Mouse (Mus musculus): ENCODE measurements around the gene Dnaja3. TPM values are rescaled to one million over a fixed set of nuclear protein-coding genes. Genes with fewer than 3 reads are reported as not detected.

Dnaja3 gene
- polyA plus RNA-seq, 1 experiment = not detected

- TF ChIP-seq CTCF (IDR thresholded peaks at IDR 0.05; ENCODE audit: insufficient read depth, low read depth, low read length) = no peak
- no peak for TF ChIP-seq POLR2A (IDR thresholded peaks at IDR 0.05; ENCODE audit: insufficient read depth, low read depth, low read length)
- Histone ChIP-seq H3K4me1 (ENCODE audit: control insufficient read depth, insufficient read depth, low read length) (peaks cover 43% of the 10 kb centered on the region), H3K4me3 (ENCODE audit: insufficient read depth, low read depth, low read length) (no peak overlapping the region), H3K27ac (ENCODE audit: insufficient read depth, low read depth, low read length) (no peak overlapping the region)
- 86% methylated on average over 4 of the region's 4 CpGs for WGBS
Measured at GRCm38 (mm10) chr16:4646831-4647230, 7.0 kb downstream of the Dnaja3 start.

- Histone ChIP-seq H3K4me1 (ENCODE audit: control insufficient read depth, insufficient read depth, low read length) (peaks cover 41% of the 10 kb centered on the region), H3K4me3 (ENCODE audit: insufficient read depth, low read depth, low read length) (no peak overlapping the region), H3K27ac (ENCODE audit: insufficient read depth, low read depth, low read length) (no peak overlapping the region; the same call in 1 of the 2 replicates)
- no peak for TF ChIP-seq POLR2A (IDR thresholded peaks at IDR 0.05; ENCODE audit: insufficient read depth, low read depth, low read length)
- no peak for TF ChIP-seq CTCF (IDR thresholded peaks at IDR 0.05; ENCODE audit: insufficient read depth, low read depth, low read length)
- whole genome bisulfite sequencing = 49% methylated on average over 13 of the region's 13 CpGs
Measured at GRCm38 (mm10) chr16:4647651-4648141, 7.9 kb downstream of the Dnaja3 start.

GRCm38 (mm10) chr16:4648416-4649023 is 8.7 kb downstream of the Dnaja3 start:
- Histone ChIP-seq H3K27ac (ENCODE audit: insufficient read depth, low read depth, low read length) (no peak overlapping the region), H3K4me3 (ENCODE audit: insufficient read depth, low read depth, low read length) (no peak overlapping the region), H3K4me1 (ENCODE audit: control insufficient read depth, insufficient read depth, low read length) (peaks cover 34% of the 10 kb centered on the region)
- 89% methylated on average over 28 of the region's 28 CpGs for WGBS
- TF ChIP-seq POLR2A (IDR thresholded peaks at IDR 0.05; ENCODE audit: insufficient read depth, low read depth, low read length) = no peak

GRCm38 (mm10) chr16:4649211-4649610 is 9.4 kb downstream of the Dnaja3 start:
- Histone ChIP-seq H3K27ac (ENCODE audit: insufficient read depth, low read depth, low read length) (no peak overlapping the region), H3K4me3 (ENCODE audit: insufficient read depth, low read depth, low read length) (no peak overlapping the region), H3K4me1 (ENCODE audit: control insufficient read depth, insufficient read depth, low read length) (peaks cover 28% of the 10 kb centered on the region)
- no peak for TF ChIP-seq CTCF (IDR thresholded peaks at IDR 0.05; ENCODE audit: insufficient read depth, low read depth, low read length)
- no peak for TF ChIP-seq POLR2A (IDR thresholded peaks at IDR 0.05; ENCODE audit: insufficient read depth, low read depth, low read length)
- WGBS = 87% methylated on average over 5 of the region's 5 CpGs

GRCm38 (mm10) chr16:4649692-4650091 is 9.9 kb downstream of the Dnaja3 start:
- Histone ChIP-seq H3K27ac (ENCODE audit: insufficient read depth, low read depth, low read length) (no peak overlapping the region), H3K4me3 (ENCODE audit: insufficient read depth, low read depth, low read length) (no peak overlapping the region), H3K4me1 (ENCODE audit: control insufficient read depth, insufficient read depth, low read length) (peaks cover 28% of the 10 kb centered on the region)
- no peak for TF ChIP-seq CTCF (IDR thresholded peaks at IDR 0.05; ENCODE audit: insufficient read depth, low read depth, low read length)
- no peak for TF ChIP-seq POLR2A (IDR thresholded peaks at IDR 0.05; ENCODE audit: insufficient read depth, low read depth, low read length)
- WGBS = 91% methylated on average over 11 of the region's 11 CpGs

GRCm38 (mm10) chr16:4650161-4650560 is 10.4 kb downstream of the Dnaja3 start:
- no peak overlapping the region for H3K27ac ChIP-seq (ENCODE audit: insufficient read depth, low read depth, low read length)
- H3K4me3 ChIP-seq (ENCODE audit: insufficient read depth, low read depth, low read length) = no peak overlapping the region
- no peak for TF ChIP-seq CTCF (IDR thresholded peaks at IDR 0.05; ENCODE audit: insufficient read depth, low read depth, low read length)
- no peak for TF ChIP-seq POLR2A (IDR thresholded peaks at IDR 0.05; ENCODE audit: insufficient read depth, low read depth, low read length)
- WGBS = 89% methylated on average over 3 of the region's 3 CpGs
- H3K4me1 ChIP-seq (ENCODE audit: control insufficient read depth, insufficient read depth, low read length) = peaks cover 28% of the 10 kb centered on the region

- peaks cover 36% of the 10 kb centered on the region for H3K4me1 ChIP-seq (ENCODE audit: control insufficient read depth, insufficient read depth, low read length)
- H3K4me3 ChIP-seq (ENCODE audit: insufficient read depth, low read depth, low read length) = no peak overlapping the region
- TF ChIP-seq CTCF (IDR thresholded peaks at IDR 0.05; ENCODE audit: insufficient read depth, low read depth, low read length) (no peak), POLR2A (IDR thresholded peaks at IDR 0.05; ENCODE audit: insufficient read depth, low read depth, low read length) (no peak)
- 79% methylated on average over 1 of the region's 1 CpGs for WGBS
- no peak overlapping the region for H3K27ac ChIP-seq (ENCODE audit: insufficient read depth, low read depth, low read length)
Measured at GRCm38 (mm10) chr16:4651081-4651480, 11.3 kb downstream of the Dnaja3 start.

- Histone ChIP-seq H3K4me3 (ENCODE audit: insufficient read depth, low read depth, low read length) (no peak overlapping the region), H3K27ac (ENCODE audit: insufficient read depth, low read depth, low read length) (no peak overlapping the region), H3K4me1 (ENCODE audit: control insufficient read depth, insufficient read depth, low read length) (peaks cover 42% of the 10 kb centered on the region)
- 69% methylated on average over 7 of the region's 7 CpGs for WGBS
- no peak for TF ChIP-seq CTCF (IDR thresholded peaks at IDR 0.05; ENCODE audit: insufficient read depth, low read depth, low read length)
- no peak for TF ChIP-seq POLR2A (IDR thresholded peaks at IDR 0.05; ENCODE audit: insufficient read depth, low read depth, low read length)
Measured at GRCm38 (mm10) chr16:4651624-4652023, 11.8 kb downstream of the Dnaja3 start.

GRCm38 (mm10) chr16:4652707-4653416 is 13.1 kb downstream of the Dnaja3 start:
- H3K27ac ChIP-seq (ENCODE audit: insufficient read depth, low read depth, low read length) = no peak overlapping the region
- 48% methylated on average over 4 of the region's 4 CpGs for WGBS
- no peak overlapping the region for H3K4me3 ChIP-seq (ENCODE audit: insufficient read depth, low read depth, low read length)
- TF ChIP-seq POLR2A (IDR thresholded peaks at IDR 0.05; ENCODE audit: insufficient read depth, low read depth, low read length) (no peak), CTCF (IDR thresholded peaks at IDR 0.05; ENCODE audit: insufficient read depth, low read depth, low read length) (no peak)
- H3K4me1 ChIP-seq (ENCODE audit: control insufficient read depth, insufficient read depth, low read length) = peaks cover 36% of the 10 kb centered on the region

All from olfactory bulb, adult 2 months (tissue).